Mouse (Mus musculus): ENCODE data around the gene Nudt14.

DNA sequence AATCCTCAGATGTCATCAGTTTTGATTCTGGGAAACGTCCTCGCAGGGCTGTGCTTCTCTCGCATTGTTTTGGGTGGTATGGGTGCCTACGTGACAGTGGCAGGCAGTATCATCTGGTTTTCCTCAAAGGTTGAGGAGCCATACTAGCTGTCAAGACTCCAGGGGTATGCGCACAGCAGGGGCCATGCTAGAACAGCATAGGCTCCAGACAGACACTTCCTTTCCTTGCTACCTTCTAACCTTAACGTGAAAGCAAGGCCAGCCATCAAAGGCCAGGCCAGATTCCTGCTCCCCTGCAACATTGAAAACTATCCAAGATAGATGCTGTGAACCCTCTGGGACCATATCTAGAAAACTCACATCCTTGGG lies 8.8 kb upstream of the Nudt14 start:
- TF ChIP-seq EP300 (IDR thresholded peaks at IDR 0.05) (no peak), CTCF (IDR thresholded peaks at IDR 0.05) (no peak)
